Mouse (Mus musculus): ENCODE measurements around the gene Fbxl8. TPM values are rescaled to one million over a fixed set of nuclear protein-coding genes. Genes with fewer than 3 reads are reported as not detected.

The Fbxl8 gene
- total RNA-seq, 2 experiments from 2014 or later, result 0.80 to 0.83 TPM

DNA sequence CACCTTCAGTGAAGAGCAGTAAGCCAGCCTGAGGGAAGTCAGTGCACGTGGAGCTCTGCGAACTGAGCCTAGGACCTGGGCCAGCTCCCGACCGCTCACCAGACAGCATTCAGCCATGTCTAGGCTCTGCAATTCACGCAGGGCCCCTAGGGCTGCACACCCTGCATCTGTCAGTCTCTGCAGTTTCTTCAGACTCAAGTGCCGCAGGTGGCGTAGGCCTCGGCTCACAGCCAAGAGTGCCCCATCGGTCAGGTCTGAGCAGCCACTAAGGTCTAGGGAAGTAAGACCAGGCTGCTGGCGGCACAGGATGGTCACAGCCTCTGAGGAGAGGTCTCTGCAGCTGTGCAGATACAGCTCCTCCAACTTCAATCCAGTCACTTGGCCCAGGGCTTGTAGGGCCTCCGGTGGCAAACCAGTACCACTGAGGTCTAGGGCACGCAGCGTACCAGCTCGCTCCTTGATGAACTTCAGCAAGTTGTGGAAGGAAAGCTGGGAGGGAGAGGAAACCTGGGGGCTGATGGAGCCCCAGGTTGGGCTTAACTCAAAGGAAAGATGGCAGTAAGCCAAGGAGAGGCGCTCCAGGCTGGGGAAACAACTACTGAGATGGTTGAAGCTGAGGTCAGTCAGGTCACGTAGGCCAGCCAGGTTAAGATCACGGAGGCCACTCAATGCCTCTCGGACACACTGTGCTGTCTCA lies 50.8 kb downstream of the Fbxl8 start:
- DNase-seq (ENCODE audit: low spot score in 2 of 2), result no peak
- intact Hi-C loops (cut with DNase I), result no loop called here

DNA sequence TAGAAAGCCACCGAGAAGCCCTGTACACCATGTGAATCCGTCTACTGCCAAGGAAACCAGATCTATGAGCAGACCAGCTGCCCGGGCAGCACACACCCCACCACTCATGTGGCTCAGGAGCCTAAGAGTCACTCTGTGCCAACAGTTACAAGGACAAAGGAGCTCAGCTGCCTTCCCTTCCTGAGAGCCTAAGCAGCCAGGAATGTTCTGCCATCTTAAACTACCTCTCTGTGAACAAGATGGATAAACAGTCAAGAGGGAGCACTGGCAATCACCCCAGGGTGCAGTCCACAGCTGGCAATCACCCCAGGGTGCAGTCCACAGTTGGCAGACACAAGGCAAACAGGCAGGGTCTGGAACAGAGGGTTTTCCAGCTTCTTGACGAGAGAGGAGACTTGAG lies 53.5 kb downstream of the Fbxl8 start:
- no peak for DNase-seq (ENCODE audit: low spot score in 2 of 2)
- intact Hi-C loops (cut with DNase I), result no loop called here

DNA sequence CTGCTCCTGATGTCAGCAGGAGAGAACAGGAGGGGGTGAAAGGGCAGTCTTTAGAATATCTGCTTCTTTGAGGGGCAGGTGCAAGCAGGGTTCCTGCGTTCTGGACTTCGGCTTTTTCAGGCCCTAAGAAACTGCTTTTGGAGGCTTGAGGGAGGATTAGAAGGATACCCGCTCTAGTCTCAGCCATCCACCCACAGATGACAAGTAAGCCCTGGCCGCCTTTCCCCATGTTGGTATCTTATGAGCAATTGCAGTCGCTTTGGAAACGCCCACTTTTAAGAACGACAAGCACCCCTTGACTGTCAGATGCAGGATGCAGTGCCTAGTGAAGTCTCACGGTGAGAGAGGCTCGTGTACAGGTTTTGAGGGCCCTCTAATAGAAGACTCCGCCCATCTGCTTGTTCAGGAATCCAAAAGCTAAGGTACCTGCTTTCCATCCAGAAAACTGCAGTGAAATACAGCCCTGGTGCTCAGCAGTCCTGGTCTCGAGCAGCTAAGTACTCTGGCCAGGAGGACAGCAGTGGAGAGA lies 54.3 kb downstream of the Fbxl8 start:
- intact Hi-C loops (cut with DNase I), result no loop called here
- no peak for DNase-seq (ENCODE audit: low spot score in 2 of 2)

Small RNAs within 50 kb of the gene (microRNA-seq; reads per million reads assigned to microRNA genes)
- gene Gm27320 (0 reads per million in 2 experiments), gene Mir328 (4,877 to 6,249 reads per million in 2 experiments)

Other genes with a start within 250 kb of the Fbxl8 start
- not detected for gene Ces3a, start 216.0 kb upstream of the Fbxl8 start, total RNA-seq (2021)
- gene Ces3b, start 180.9 kb upstream of the Fbxl8 start, total RNA-seq (2021), result not detected
- gene Ces4a, start 132.8 kb upstream of the Fbxl8 start, total RNA-seq (2021), result not detected
- 10 to 100 TPM; 20.7 to 23.1 TPM for gene Cbfb, start 94.0 kb upstream of the Fbxl8 start, total RNA-seq (2021)
- 10 to 100 TPM; 31.7 to 32.1 TPM for gene D230025D16Rik, start 39.5 kb upstream of the Fbxl8 start, total RNA-seq (2021)
- gene B3gnt9, start 9.5 kb upstream of the Fbxl8 start, total RNA-seq (2021), result 1 to 10 TPM; 2.6 to 4.8 TPM
- gene Tradd, start within 50 bp of the Fbxl8 start, total RNA-seq (2021), result 1 to 10 TPM; 6.7 to 7.9 TPM
- 1 to 10 TPM; 1.5 to 2.3 TPM for gene Hsf4, start 5.2 kb downstream of the Fbxl8 start, total RNA-seq (2021)
- 1 to 10 TPM; 4.5 to 5.1 TPM for gene Nol3, start 11.5 kb downstream of the Fbxl8 start, total RNA-seq (2021)
- 10 to 100 TPM; 31.7 to 38.2 TPM for gene 4931428F04Rik, start 25.2 kb downstream of the Fbxl8 start, total RNA-seq (2021)
- 1 to 10 TPM; 1.7 to 2.0 TPM for gene Exoc3l, start 31.5 kb downstream of the Fbxl8 start, total RNA-seq (2021)
- 10 to 100 TPM; 31.5 to 32.1 TPM for gene E2f4, start 33.0 kb downstream of the Fbxl8 start, total RNA-seq (2021)
- gene Elmo3, start 41.0 kb downstream of the Fbxl8 start, total RNA-seq (2021), result under 1 TPM; 0.31 to 0.91 TPM
- 1 to 10 TPM; 5.1 to 6.9 TPM for gene Lrrc29, start 61.6 kb downstream of the Fbxl8 start, total RNA-seq (2021)
- gene Tmem208, start 61.7 kb downstream of the Fbxl8 start, total RNA-seq (2021), result 10 to 100 TPM; 42.2 to 43.1 TPM
- gene Fhod1, start 83.3 kb downstream of the Fbxl8 start, total RNA-seq (2021), result 1 to 10 TPM; 2.8 to 2.9 TPM
- 10 to 100 TPM; 25.0 to 35.1 TPM for gene Slc9a5, start 84.2 kb downstream of the Fbxl8 start, total RNA-seq (2021)
- 1 to 10 TPM; 1.7 to 4.9 TPM for gene Plekhg4, start 108.6 kb downstream of the Fbxl8 start, total RNA-seq (2021)
- gene Kctd19, start 148.9 kb downstream of the Fbxl8 start, total RNA-seq (2021), result not detected
- under 1 TPM in 1 of 2 experiments, not detected in 1; 0.40 TPM for gene Lrrc36, start 148.9 kb downstream of the Fbxl8 start, total RNA-seq (2021)
- gene Tppp3, start 206.9 kb downstream of the Fbxl8 start, total RNA-seq (2021), result 10 to 100 TPM; 41.2 to 49.7 TPM
- 10 to 100 TPM; 26.8 to 27.5 TPM for gene Zdhhc1, start 232.3 kb downstream of the Fbxl8 start, total RNA-seq (2021)